Mouse (Mus musculus) urinary bladder, postnatal 36 days (tissue): ENCODE results near the gene Smyd3.

Experiments used
- DNase-seq, 2 experiments: peaks; one replicate each; pipeline ENCODE4 v3.0.0; 2022; ENCODE audit warnings: low spot score in 2 of 2, mixed read lengths in 1 of 2

Gene Smyd3

GRCm38 (mm10) chr1:179120217-179120966, 397.4 kb downstream of the Smyd3 start:
- DNase-seq: no peak

DNA sequence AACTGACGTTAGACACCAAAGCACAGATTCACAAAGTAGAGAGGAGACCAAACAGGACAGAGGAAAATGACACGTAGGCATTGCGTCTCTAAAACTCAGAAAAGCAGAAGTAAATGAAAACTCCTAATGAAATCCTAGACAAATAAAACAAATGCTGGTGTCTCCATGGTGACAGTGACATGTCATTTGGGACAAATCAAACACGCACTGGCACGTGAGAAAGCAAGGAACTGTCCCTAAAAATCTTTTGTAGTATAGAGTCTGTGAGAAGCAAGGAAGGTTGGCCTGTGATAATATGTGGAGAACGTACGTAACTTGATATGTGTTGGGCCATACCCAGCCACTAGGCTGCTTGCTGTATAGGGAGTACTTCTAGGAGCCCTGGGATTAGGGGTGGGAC, 399.2 kb downstream of the Smyd3 start:
- no peak for DNase-seq

- no peak for DNase-seq
Measured at GRCm38 (mm10) chr1:179116729-179117663, 400.8 kb downstream of the Smyd3 start.

DNA sequence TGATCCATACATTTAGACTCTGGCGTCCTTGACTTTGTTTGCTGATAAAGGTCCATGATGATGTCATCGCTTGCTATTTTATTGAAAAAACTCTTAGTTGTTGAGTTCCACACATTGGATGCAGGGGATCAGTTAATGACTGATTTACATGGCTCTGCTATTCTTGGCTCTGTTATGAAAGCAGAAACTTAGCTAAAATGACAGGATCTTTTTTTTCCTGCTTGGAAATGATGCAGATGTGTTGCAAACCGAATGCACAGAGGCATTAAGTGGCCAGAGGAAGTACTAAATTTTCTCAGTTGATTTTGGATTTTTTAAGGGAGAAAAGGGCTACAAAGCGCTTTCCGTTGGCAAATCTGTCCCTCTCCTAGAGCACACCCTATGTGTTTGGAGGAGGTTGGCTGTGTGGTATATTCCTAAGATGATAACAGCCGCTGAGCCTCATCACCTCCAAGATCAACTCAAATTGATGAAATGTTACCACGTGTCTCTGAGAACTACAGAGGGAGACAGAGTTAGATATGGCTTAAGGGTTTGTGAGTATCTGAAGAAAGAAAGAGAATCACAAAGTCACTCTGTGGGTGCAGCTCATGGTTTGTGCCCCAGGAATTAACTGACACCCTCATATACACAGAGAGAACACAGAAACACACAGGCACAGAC, 402.9 kb downstream of the Smyd3 start:
- DNase-seq: no peak

DNA sequence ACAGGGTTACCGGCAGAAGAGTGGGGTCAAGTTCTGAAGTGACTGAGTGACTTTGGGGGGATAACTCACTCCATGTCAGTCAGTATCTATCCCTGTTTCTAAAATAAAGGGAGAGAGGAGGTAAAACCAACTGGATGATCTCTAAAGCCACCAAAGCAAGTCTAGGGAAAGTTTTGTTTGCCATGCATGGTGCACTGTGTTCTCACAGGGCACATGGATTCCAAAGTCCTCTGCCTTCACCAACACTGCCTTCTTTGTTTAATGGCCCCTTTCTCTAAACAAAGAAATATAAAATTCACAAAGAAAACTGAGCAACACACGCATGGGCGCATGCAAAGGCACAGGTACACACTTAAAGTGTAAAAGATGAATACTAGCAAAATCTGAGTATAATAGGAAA, 403.5 kb downstream of the Smyd3 start:
- no peak for DNase-seq

DNA sequence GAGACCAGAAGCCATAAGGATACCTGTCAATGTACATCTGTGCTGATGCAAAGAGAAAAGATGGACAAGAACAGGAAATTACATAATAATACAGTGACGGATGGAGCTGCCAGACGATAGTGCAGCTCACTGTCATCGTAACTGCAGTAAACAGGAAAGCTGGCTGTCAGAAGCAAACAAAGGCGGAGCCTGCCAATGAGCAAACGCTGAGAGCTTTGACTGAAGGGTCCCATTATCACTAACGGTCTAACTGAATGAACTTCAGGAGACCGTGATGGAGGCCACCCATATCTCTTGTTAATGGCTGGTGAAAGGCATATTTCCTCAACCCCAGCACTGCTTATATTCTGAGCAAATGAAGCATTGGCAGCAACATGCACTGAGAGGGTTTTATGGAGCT, 409.1 kb downstream of the Smyd3 start:
- no peak for DNase-seq

DNA sequence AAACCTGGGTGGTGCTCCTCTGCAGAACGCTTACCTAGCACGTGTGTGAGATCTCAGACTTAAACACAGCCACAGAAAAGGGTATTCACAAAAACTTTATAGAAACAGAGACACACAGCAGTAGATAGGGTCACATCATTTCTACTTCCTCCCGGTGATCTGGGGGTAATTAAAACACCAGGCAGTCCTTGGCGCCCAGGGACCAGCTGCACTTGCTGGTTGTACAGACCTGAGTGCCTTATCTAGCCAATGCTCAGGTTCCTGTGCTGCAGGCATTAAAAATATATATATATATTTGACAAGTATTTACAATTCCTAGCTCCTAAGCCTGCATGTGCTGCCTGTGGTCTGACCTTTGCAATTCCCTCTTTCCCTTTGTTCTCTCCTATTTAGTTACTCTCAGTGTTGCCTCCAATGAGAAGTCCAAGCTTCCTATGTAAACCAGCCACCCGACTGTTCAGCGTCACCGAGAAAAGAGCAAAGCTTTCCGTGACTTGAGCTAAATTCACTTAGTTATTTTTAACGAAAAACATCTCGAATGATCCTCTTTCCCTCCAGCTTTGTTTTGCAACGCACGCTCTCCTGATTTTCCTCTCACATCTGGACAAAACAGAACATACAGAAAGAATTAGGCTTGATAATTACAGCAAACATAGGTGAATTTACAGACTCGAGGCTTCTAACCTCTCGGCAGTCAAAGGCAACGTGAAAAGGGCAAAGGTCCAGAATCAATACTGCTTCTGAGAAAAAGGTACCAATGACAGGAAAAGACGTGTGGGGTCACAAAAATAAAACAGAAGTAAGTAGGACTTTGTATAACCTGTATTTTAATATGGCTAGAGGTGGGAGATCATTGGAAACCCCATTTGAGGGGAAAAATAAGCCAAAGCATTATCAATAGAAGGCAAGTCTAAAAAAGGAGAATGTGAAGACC, 409.8 kb downstream of the Smyd3 start:
- DNase-seq: no peak

DNA sequence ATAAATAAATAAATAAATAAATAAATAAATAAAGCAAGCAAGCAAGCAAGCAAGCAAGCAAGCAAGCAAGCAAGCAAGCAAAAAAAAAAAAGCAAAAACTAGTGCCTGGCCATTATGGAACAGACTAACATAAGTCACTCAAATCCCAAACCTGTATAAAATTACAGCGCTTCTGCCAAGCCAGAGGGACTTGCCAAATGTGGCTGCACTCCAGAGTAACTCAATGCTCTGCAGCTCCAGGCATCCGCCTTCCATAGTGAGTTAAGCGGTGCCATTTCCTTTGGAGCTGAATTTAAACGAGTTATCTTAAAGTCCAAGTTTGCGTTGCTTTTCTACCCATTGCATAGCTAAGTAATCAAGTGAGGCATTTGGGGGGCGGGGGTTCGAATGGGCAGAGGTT, 410.6 kb downstream of the Smyd3 start:
- DNase-seq: peak in 1 of 2 experiments; percentile 9

DNA sequence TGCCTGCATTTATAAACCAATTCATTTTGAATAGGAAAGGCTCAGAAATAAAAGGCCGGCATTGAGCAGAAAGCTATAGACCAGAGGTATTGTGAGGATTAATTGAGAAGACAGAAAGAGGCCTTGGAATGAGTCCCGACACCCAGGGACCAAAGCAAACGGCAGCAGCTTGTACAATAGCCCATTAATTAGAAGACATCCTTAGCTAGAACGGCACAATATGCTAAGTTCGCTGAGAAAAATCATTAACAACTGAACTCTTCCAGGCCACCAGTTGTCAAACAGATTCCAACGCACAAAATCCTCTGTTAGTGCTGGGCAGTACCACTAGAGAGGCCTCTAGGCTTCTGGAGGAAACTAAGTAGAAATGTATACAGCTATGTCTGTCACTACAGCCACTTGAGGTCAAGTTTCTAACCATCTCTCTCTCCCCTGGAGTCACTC, 411.1 kb downstream of the Smyd3 start:
- DNase-seq: no peak

DNA sequence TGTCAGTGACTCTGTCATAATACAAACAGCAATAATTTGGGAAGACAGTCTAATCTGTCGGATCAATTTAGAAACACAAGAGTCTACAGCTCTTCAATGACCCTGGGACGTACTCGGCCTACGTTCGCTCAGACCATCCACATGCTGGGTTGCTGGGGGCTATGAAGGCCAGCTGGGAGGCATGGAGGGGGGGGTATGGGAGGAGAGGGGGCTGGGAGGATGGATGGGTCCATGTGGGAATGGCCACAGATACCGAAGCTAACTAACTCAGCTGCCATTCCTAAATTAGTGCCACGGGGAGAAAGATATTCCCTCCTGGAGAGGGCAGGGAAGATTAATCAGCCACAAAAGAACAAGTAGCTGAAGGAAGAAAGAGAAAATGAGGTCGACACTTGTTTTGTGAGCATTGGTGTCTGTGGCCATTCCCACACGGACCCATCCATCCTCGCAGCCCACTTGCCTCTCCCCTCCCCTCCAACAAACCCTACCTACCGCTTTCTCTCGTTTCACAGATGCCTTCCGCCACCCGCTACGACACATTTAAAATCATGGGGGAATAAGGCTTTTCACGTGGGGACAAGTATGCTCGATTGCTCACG, 411.6 kb downstream of the Smyd3 start:
- no peak for DNase-seq

DNA sequence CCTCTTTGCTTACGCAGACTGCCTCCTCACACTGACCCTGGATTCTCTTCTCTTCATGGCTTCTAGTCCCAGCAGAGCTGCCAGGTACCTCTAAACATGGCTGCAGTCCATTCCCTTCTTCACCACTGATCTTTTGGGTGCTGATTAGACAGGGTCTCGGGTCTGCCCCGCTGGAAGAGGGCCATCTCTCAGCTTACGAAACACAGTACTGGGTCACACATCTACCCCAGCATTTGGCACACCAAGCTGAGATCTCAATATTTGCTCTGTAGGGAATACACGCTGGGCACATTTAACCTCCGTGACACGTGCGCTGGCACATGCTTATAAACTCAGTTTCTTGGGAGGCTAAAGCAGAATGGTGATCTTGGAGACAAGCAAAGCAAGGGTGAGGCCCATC, 413.4 kb downstream of the Smyd3 start:
- peak in 1 of 2 experiments; percentile 29 for DNase-seq

DNA sequence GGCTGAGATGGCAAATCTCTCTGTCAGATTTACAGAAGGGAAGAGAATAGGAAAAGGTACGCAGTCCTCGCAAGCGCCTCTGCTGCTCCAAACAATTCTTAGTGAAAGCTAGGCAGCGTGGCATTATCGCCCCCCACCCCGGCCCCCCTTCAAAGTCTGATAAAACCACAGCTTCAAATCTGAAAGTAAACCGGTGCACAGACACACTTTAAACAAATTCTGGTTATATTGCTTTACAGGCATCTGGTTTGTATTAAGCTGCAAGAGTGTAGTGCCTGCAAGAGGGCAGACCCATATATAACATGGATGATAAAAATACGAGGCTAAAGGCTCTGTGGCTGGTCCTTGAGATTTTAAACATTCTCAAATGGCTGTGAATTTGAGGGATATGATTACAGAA, 420.8 kb downstream of the Smyd3 start:
- no peak for DNase-seq

DNA sequence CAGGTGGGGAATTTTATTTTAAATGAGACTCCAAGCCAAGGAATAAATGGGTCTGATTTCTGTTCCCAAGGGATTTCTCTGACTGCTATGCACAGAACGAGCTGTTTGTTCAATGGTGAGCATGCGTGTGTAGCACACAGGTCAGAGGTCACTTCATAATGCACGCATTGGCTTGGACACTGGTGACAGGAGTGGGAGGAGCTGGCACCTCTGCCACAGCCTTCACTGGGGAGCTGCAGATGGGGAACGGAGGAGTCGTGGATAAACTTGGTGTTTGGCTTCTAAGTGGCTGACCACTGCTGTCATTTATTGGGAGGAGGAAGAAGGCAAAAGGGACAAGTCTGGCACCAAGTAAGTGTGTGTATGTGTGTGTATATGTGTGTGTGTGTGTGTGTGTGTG, 421.5 kb downstream of the Smyd3 start:
- DNase-seq: no peak

DNA sequence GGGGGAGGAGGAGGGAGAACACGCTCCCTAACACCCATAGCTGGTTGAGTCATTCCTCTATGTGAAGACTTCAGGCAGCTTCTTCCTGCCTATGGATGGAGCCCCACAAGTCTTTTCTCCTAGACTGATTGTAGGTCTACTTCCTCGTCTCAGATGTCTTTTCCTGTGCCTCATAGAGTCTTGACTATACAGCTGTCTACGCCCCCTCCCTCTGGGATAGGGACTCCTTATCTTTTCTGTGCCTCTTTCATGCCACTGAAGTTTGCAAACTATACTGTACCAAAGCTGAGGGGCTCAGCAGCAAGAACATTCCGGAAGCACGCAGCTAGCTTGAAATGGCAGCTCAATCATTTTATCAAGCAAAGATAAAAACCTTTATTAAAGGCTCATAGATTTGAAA, 428.7 kb downstream of the Smyd3 start:
- no peak for DNase-seq

- DNase-seq: peak in 1 of 2 experiments; percentile 8
Measured at GRCm38 (mm10) chr1:179087033-179087998, 430.5 kb downstream of the Smyd3 start.

DNA sequence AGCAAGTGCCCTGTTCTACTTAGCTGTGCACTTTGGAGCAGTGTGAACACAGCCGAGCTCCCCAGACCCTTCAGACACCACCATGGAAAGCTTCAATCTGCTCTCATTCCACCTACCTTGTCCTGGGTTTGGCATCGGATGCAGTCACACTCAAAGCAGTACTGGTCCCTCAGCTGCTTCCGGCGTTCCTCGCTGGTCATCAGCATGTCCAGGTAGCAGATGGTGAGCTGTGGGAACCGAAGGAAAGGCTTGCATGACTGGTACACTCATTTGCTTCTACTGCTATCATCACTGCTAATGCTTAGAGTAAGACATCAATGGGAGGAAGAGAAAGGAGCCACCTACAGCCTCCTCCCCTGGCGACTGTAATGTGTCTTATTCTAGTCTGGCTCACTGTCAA, 431.6 kb downstream of the Smyd3 start:
- DNase-seq: no peak

- no peak for DNase-seq
Measured at GRCm38 (mm10) chr1:179083098-179083497, 434.7 kb downstream of the Smyd3 start.

- no peak for DNase-seq
Measured at GRCm38 (mm10) chr1:179073846-179074245, 444.0 kb downstream of the Smyd3 start.

DNA sequence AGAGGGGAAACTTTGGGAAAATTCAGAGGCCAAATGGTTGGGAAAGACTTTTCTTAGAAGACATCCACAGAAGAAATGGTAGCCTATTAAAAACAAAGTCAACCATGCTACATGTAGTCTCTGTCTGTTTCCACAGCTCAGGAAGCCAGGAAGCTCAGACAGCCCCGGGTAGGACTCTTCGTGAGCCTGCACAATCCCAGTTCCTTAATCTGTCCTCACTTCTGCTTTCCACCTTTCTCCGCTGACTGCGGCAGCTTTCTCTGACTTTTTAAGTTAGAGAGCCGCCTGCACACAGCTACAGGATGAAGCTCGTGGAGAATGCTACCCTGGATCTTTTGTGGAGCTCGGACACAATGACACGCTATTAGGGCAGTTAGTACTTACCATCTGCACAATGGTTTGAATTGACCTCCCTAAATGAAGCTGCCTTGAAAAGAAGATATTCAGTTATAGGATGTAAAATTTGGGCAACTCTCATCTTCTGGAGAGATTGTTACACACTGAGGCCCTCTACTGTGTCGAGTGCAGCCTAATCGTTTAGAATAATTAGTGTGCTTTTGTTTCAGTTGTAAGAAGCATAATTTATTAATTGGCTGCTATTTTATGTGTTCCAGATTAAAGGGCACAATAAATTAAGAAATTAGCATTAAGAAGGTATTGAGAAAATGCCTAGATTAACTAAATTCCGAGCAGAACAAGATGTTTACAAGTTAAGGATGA, 444.7 kb downstream of the Smyd3 start:
- DNase-seq: no peak
